Comparison of ENCODE assay signal across 7 mouse cellular contexts in genomic region chr17:78736473-78736988, GRCm38 (mm10). TPM values are rescaled to one million over a fixed set of nuclear protein-coding genes. Genes with fewer than 3 reads are reported as not detected.
DNase-seq lines count a peak whose midpoint lies in the region; ATAC-seq and TF ChIP-seq lines count a peak whose summit lies in the region.

No protein-coding gene starts in this region.

- peak; percentile 42; the same call in 1 of the 2 replicates for TF ChIP-seq EP300 in heart, adult 2 months (IDR thresholded peaks at IDR 0.05; ENCODE audit: insufficient read depth, low read depth, low read length)

- no peaks in the 10 kb centered on the region for H3K9me3 ChIP-seq in embryonic facial prominence, embryonic 12.5 days
- no peaks in the 10 kb centered on the region for H3K9me3 ChIP-seq in limb, embryonic 13.5 days
- H3K9me3 ChIP-seq in midbrain, embryonic 16.5 days (replicated peaks; ENCODE audit: control insufficient read depth, low read length, poor library complexity, severe bottlenecking) = no peaks in the 10 kb centered on the region

- peak overlapping the region; percentile 93 for H3K27ac ChIP-seq in embryonic facial prominence, embryonic 12.5 days
- H3K27ac ChIP-seq in heart, adult 2 months = peak overlapping the region; percentile 93
- H3K27ac ChIP-seq in limb, embryonic 13.5 days = peak overlapping the region; percentile 91
- H3K27ac ChIP-seq in midbrain, embryonic 16.5 days (ENCODE audit: low read length) = peak overlapping the region; percentile 85

- H3K4me3 ChIP-seq in embryonic facial prominence, embryonic 12.5 days = peak overlapping the region; percentile 85
- H3K4me3 ChIP-seq in heart, adult 2 months = peak overlapping the region; percentile 98
- H3K4me3 ChIP-seq in limb, embryonic 13.5 days = peak overlapping the region; percentile 92
- H3K4me3 ChIP-seq in midbrain, embryonic 16.5 days (ENCODE audit: low read depth, low read length) = peak overlapping the region; percentile 93

- peak; percentile 79 for TF ChIP-seq POLR2A in heart, adult 2 months (IDR thresholded peaks at IDR 0.05; ENCODE audit: insufficient read depth, low read depth, low read length)

- no peaks in the 10 kb centered on the region for H3K36me3 ChIP-seq in embryonic facial prominence, embryonic 12.5 days
- peaks cover 19% of the 10 kb centered on the region for H3K36me3 ChIP-seq in heart, adult 2 months (ENCODE audit: control insufficient read depth, insufficient read depth, low read length)
- no peaks in the 10 kb centered on the region for H3K36me3 ChIP-seq in limb, embryonic 13.5 days
- no peaks in the 10 kb centered on the region for H3K36me3 ChIP-seq in midbrain, embryonic 16.5 days (ENCODE audit: control insufficient read depth, insufficient read depth, low read length)

- peak; percentile 99 for ATAC-seq in embryonic facial prominence, embryonic 12.5 days (ENCODE audit: insufficient number of reproducible peaks, insufficient read depth, low FRiP score, low TSS enrichment)
- ATAC-seq in limb, embryonic 13.5 days (ENCODE audit: low FRiP score, low read depth) = peak; percentile 98
- peak; percentile 99 for ATAC-seq in midbrain, embryonic 16.5 days

- H3K4me1 ChIP-seq in embryonic facial prominence, embryonic 12.5 days = peaks cover 12% of the 10 kb centered on the region
- peaks cover 14% of the 10 kb centered on the region for H3K4me1 ChIP-seq in heart, adult 2 months (ENCODE audit: control insufficient read depth, insufficient read depth, low read length)
- peaks cover 14% of the 10 kb centered on the region for H3K4me1 ChIP-seq in limb, embryonic 13.5 days
- H3K4me1 ChIP-seq in midbrain, embryonic 16.5 days (ENCODE audit: control insufficient read depth, insufficient read depth, low read length) = peaks cover 24% of the 10 kb centered on the region

- H3K27me3 ChIP-seq in embryonic facial prominence, embryonic 12.5 days = no peaks in the 10 kb centered on the region
- H3K27me3 ChIP-seq in heart, adult 2 months (ENCODE audit: control insufficient read depth, insufficient read depth, low read length) = no peaks in the 10 kb centered on the region
- no peaks in the 10 kb centered on the region for H3K27me3 ChIP-seq in limb, embryonic 13.5 days
- no peaks in the 10 kb centered on the region for H3K27me3 ChIP-seq in midbrain, embryonic 16.5 days (ENCODE audit: control insufficient read depth, insufficient read depth, low read depth, low read length)

- peak overlapping the region; percentile 93 for H3K9ac ChIP-seq in embryonic facial prominence, embryonic 12.5 days
- peak overlapping the region; percentile 99 for H3K9ac ChIP-seq in heart, adult 2 months (ENCODE audit: low read depth, low read length)
- peak overlapping the region; percentile 96 for H3K9ac ChIP-seq in limb, embryonic 13.5 days
- H3K9ac ChIP-seq in midbrain, embryonic 16.5 days (ENCODE audit: low read depth, low read length) = peak overlapping the region; percentile 96

- no peak for TF ChIP-seq CTCF in heart, adult 2 months (IDR thresholded peaks at IDR 0.05)

- H3K79me2 ChIP-seq in heart, adult 2 months (replicated peaks; ENCODE audit: control insufficient read depth, insufficient read depth, low read length) = peaks cover 8% of the 10 kb centered on the region

- H3K4me2 ChIP-seq in embryonic facial prominence, embryonic 12.5 days (replicated peaks) = peak overlapping the region; percentile 76
- H3K4me2 ChIP-seq in limb, embryonic 13.5 days (replicated peaks) = peak overlapping the region; percentile 72
- peak overlapping the region; percentile 83 for H3K4me2 ChIP-seq in midbrain, embryonic 16.5 days (ENCODE audit: low read length)

- peak; percentile 99 for DNase-seq in adrenal gland, postnatal 25 days
- DNase-seq in heart, adult 2 months = peak; percentile 100
- peak; percentile 99 for DNase-seq in kidney, adult 8-10 months
- peak; percentile 99 to 100 for DNase-seq in spleen, postnatal 10 days (ENCODE audit: low spot score in 2 of 2)

- intact Hi-C loops in heart, adult 2 months (cut with DNase I) = loop anchor here (5.0 to 10.0 kb wide), 2 partner anchors 134 to 198 kb away; partner anchors contain the start of genes Cebpz and Ndufaf7

- WGBS in embryonic facial prominence, embryonic 12.5 days = under 1% methylated on average over 58 of the region's 60 CpGs
- under 1% methylated on average over 60 of the region's 60 CpGs for WGBS in heart, adult 2 months
- WGBS in limb, embryonic 13.5 days = under 1% methylated on average over 59 of the region's 60 CpGs
- under 1% methylated on average over 42 of the region's 60 CpGs for WGBS in midbrain, embryonic 16.5 days

RNA-seq across cellular contexts. Expression of gene Strn, which starts 0.5 kb away (rescaled TPM):
- 30.1 and 31.3 TPM in 2 replicates for total RNA-seq in adrenal gland, postnatal 25 days (2021)
- polyA plus RNA-seq in embryonic facial prominence, embryonic 12.5 days (2016; fragmentation: Nextera tagmentation; extraction: Ambion mirVana) = 7.3 and 7.4 TPM in 2 replicates
- 10 to 100 TPM; 20.3 to 24.2 TPM for total RNA-seq in heart, adult 2 months (2021)
- 6.1 and 11.8 TPM in 2 replicates for polyA plus RNA-seq in heart, adult 2 months (2012; rRNA removed)
- 4.7 and 5.2 TPM in 2 replicates for polyA plus RNA-seq in limb, embryonic 13.5 days (2015; fragmentation: Nextera tagmentation; extraction: Ambion mirVana)
- 5.9 and 6.3 TPM in 2 replicates for polyA plus RNA-seq in midbrain, embryonic 16.5 days (2015; fragmentation: Nextera tagmentation; extraction: Ambion mirVana)

Comparison
In these comparisons a context has a peak if more than half of its experiments do, and no peak if none do; other contexts are left out.
1. Peak in every context shown above with its lines: DNase-seq, ATAC-seq, H3K4me3 ChIP-seq and H3K27ac ChIP-seq.